Mouse (Mus musculus) small intestine, adult 10 weeks (tissue): ENCODE data around the gene Snap25. TPM values are rescaled to one million over a fixed set of nuclear protein-coding genes. Genes with fewer than 3 reads are reported as not detected.

Source experiments
- polyA plus RNA-seq: library from polyadenylated mRNA; stranded (reverse); fragments of 350-450 nt; fragmentation: Illumina TruSeq; extraction: RNeasy Lipid Tissue Mini Kit (QIAGEN cat#74804); gene quantifications from one replicate; pipeline ENCODE4 v1.2.3, GENCODE M21; 2014; ENCODE audit warnings: low replicate concordance

Snap25 gene
- polyA plus RNA-seq: 18.9 TPM

DNA sequence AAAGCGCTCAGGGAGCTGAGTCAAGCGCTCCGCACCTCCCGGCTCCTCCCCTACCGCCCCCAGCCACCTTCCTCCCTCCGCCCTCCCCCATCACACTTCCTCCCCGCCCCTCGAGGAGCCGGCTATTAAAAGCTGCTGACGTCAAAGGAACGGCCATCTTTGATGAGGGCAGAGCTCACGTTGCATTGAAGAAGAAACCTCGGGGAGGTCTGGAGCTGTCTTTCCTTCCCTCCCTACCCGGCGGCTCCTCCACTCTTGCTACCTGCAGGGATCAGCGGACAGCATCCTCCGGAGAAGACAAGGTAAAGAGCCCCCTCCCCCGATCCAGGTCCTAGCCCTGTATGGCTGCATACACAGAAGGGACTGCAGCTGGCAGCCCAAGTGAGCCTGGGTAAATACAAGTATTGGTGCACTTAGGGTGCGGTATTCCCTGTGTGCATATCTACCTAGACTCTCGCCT is at the start of gene Snap25:
Gene Snap25, plus strand, starts transcription at position 155 of the 460 bp plus-strand sequence.

Other genes starting within 250 kb of the Snap25 start
- 4.0 TPM for gene Ankef1, start 211.5 kb upstream of the Snap25 start, polyA plus RNA-seq
- gene AL731706.2, start 172.2 kb downstream of the Snap25 start, polyA plus RNA-seq: not detected
- gene Slx4ip, start 177.8 kb downstream of the Snap25 start, polyA plus RNA-seq: 14.8 TPM
- gene AL731706.1, start 177.9 kb downstream of the Snap25 start, polyA plus RNA-seq: 14.1 TPM
- 196 TPM for gene Mkks, start 177.9 kb downstream of the Snap25 start, polyA plus RNA-seq